Mouse (Mus musculus) lung, adult 2 months (tissue): ENCODE results near the gene Polr3gl.
A peak's percentile ranks its signal among the peaks of the same experiment; 100 is the strongest.

ENCODE experiments used
- CTCF ChIP-seq: fragments of 200-500 bp; IDR thresholded peaks from 2 replicates; pipeline ENCODE4 v1.5.1; 2011; ENCODE audit warnings: mild to moderate bottlenecking, low read length, control low read depth; ENCODE audit not compliant: insufficient read depth
- POLR2A ChIP-seq: fragments of 200-500 bp; IDR thresholded peaks from 2 replicates; pipeline ENCODE4 v1.6.1; 2011; ENCODE audit warnings: low read depth, mild to moderate bottlenecking, control low read depth, low read length, borderline replicate concordance; ENCODE audit errors: extremely low read depth

- TF ChIP-seq CTCF (no peak), POLR2A (peak; percentile 44; the same call in 1 of the 2 replicates)
Measured at GRCm38 (mm10) chr3:96564633-96565032, 29.3 kb downstream of the Polr3gl start.
